Mouse (Mus musculus): ENCODE data around the gene Ep400. TPM values are rescaled to one million over a fixed set of nuclear protein-coding genes. Genes with fewer than 3 reads are reported as not detected.
"Not testable (repeated sequence)": the region's sequence is repeated elsewhere in the genome, so short reads cannot be mapped to it uniquely, and the experiment has no call there.

Ep400 gene
- polyA plus RNA-seq, 1 experiment from 2014 or later = 59.0 TPM

GRCm38 (mm10) chr5:110772945-110773344 lies 2.4 kb upstream of the Ep400 start:
- H3K36me3 ChIP-seq (ENCODE audit: control insufficient read depth, insufficient read depth, low read length); ATAC-seq (replicated peaks; ENCODE audit: low FRiP score); H3K27ac ChIP-seq (ENCODE audit: low read depth, low read length); DNase-seq (ENCODE audit: low spot score); H3K4me2 ChIP-seq (ENCODE audit: low read depth, low read length, severe bottlenecking); H3K4me3 ChIP-seq (ENCODE audit: low read depth, low read length); H3K9ac ChIP-seq (ENCODE audit: low read length); H3K4me1 ChIP-seq (replicated peaks; ENCODE audit: control insufficient read depth, insufficient read depth, low read length); H3K9me3 ChIP-seq (ENCODE audit: control insufficient read depth, low read length); H3K27me3 ChIP-seq (ENCODE audit: control insufficient read depth, insufficient read depth, low read length): not testable (repeated sequence)
- WGBS = 91% methylated on average over 10 of the region's 10 CpGs

- Histone ChIP-seq H3K4me3 (ENCODE audit: low read depth, low read length) (peak overlapping the region; percentile 94), H3K36me3 (ENCODE audit: control insufficient read depth, insufficient read depth, low read length) (peaks cover 3% of the 10 kb centered on the region; the same call in 1 of the 2 replicates), H3K9ac (ENCODE audit: low read length) (peak overlapping the region; percentile 89), H3K27ac (ENCODE audit: low read depth, low read length) (peak overlapping the region; percentile 95), H3K27me3 (ENCODE audit: control insufficient read depth, insufficient read depth, low read length) (no peaks in the 10 kb centered on the region), H3K4me1 (replicated peaks; ENCODE audit: control insufficient read depth, insufficient read depth, low read length) (peaks cover 4% of the 10 kb centered on the region; the same call in 1 of the 2 replicates), H3K4me2 (ENCODE audit: low read depth, low read length, severe bottlenecking) (peak overlapping the region; percentile 74), H3K9me3 (ENCODE audit: control insufficient read depth, low read length) (no peaks in the 10 kb centered on the region)
- peak; percentile 76 for ATAC-seq (replicated peaks; ENCODE audit: low FRiP score)
- WGBS = under 1% methylated on average over 54 of the region's 58 CpGs
- no peak for DNase-seq (ENCODE audit: low spot score)
Observed at GRCm38 (mm10) chr5:110770031-110770445, 479 bp downstream of the Ep400 start.

- Histone ChIP-seq H3K4me3 (ENCODE audit: low read depth, low read length) (peak overlapping the region; percentile 94), H3K27ac (ENCODE audit: low read depth, low read length) (no peak overlapping the region), H3K9ac (ENCODE audit: low read length) (peak overlapping the region; percentile 89), H3K4me1 (replicated peaks; ENCODE audit: control insufficient read depth, insufficient read depth, low read length) (peaks cover 4% of the 10 kb centered on the region; the same call in 1 of the 2 replicates), H3K9me3 (ENCODE audit: control insufficient read depth, low read length) (no peaks in the 10 kb centered on the region), H3K4me2 (ENCODE audit: low read depth, low read length, severe bottlenecking) (peak overlapping the region; percentile 74), H3K36me3 (ENCODE audit: control insufficient read depth, insufficient read depth, low read length) (peaks cover 2% of the 10 kb centered on the region; the same call in 1 of the 2 replicates), H3K27me3 (ENCODE audit: control insufficient read depth, insufficient read depth, low read length) (no peaks in the 10 kb centered on the region)
- ATAC-seq (replicated peaks; ENCODE audit: low FRiP score) = no peak
- DNase-seq (ENCODE audit: low spot score) = no peak
- WGBS = 68% methylated on average over 4 of the region's 4 CpGs
Observed at GRCm38 (mm10) chr5:110769272-110769671, 1.2 kb downstream of the Ep400 start.

GRCm38 (mm10) chr5:110763890-110764289 lies 6.6 kb downstream of the Ep400 start:
- ATAC-seq (replicated peaks; ENCODE audit: low FRiP score) (no peak), DNase-seq (ENCODE audit: low spot score) (no peak)
- no peak overlapping the region for H3K4me3 ChIP-seq (ENCODE audit: low read depth, low read length)
- H3K36me3 ChIP-seq (ENCODE audit: control insufficient read depth, insufficient read depth, low read length) = no peaks in the 10 kb centered on the region
- H3K27me3 ChIP-seq (ENCODE audit: control insufficient read depth, insufficient read depth, low read length) = no peaks in the 10 kb centered on the region
- H3K9ac ChIP-seq (ENCODE audit: low read length) = no peak overlapping the region
- WGBS = 95% methylated on average over 8 of the region's 8 CpGs
- H3K27ac ChIP-seq (ENCODE audit: low read depth, low read length) = no peak overlapping the region
- H3K4me2 ChIP-seq (ENCODE audit: low read depth, low read length, severe bottlenecking) = no peak overlapping the region
- H3K4me1 ChIP-seq (replicated peaks; ENCODE audit: control insufficient read depth, insufficient read depth, low read length) = no peaks in the 10 kb centered on the region
- no peaks in the 10 kb centered on the region for H3K9me3 ChIP-seq (ENCODE audit: control insufficient read depth, low read length)

- Histone ChIP-seq H3K9ac (ENCODE audit: low read length) (no peak overlapping the region), H3K9me3 (ENCODE audit: control insufficient read depth, low read length) (no peaks in the 10 kb centered on the region), H3K4me3 (ENCODE audit: low read depth, low read length) (no peak overlapping the region), H3K27ac (ENCODE audit: low read depth, low read length) (no peak overlapping the region), H3K27me3 (ENCODE audit: control insufficient read depth, insufficient read depth, low read length) (no peaks in the 10 kb centered on the region), H3K4me2 (ENCODE audit: low read depth, low read length, severe bottlenecking) (no peak overlapping the region), H3K4me1 (replicated peaks; ENCODE audit: control insufficient read depth, insufficient read depth, low read length) (no peaks in the 10 kb centered on the region), H3K36me3 (ENCODE audit: control insufficient read depth, insufficient read depth, low read length) (no peaks in the 10 kb centered on the region)
- no peak for DNase-seq (ENCODE audit: low spot score)
- WGBS = 72% methylated on average over 1 of the region's 1 CpGs
- ATAC-seq (replicated peaks; ENCODE audit: low FRiP score) = no peak
Observed at GRCm38 (mm10) chr5:110745021-110745420, 25.5 kb downstream of the Ep400 start.

GRCm38 (mm10) chr5:110739496-110740275 lies 30.8 kb downstream of the Ep400 start:
- ATAC-seq (replicated peaks; ENCODE audit: low FRiP score) (no peak), DNase-seq (ENCODE audit: low spot score) (no peak)
- no peaks in the 10 kb centered on the region for H3K4me1 ChIP-seq (replicated peaks; ENCODE audit: control insufficient read depth, insufficient read depth, low read length)
- no peak overlapping the region for H3K4me2 ChIP-seq (ENCODE audit: low read depth, low read length, severe bottlenecking)
- no peak overlapping the region for H3K9ac ChIP-seq (ENCODE audit: low read length)
- 92% methylated on average over 7 of the region's 7 CpGs for WGBS
- no peaks in the 10 kb centered on the region for H3K9me3 ChIP-seq (ENCODE audit: control insufficient read depth, low read length)
- peaks cover 10% of the 10 kb centered on the region; the same call in 1 of the 2 replicates for H3K36me3 ChIP-seq (ENCODE audit: control insufficient read depth, insufficient read depth, low read length)
- H3K4me3 ChIP-seq (ENCODE audit: low read depth, low read length) = no peak overlapping the region
- H3K27me3 ChIP-seq (ENCODE audit: control insufficient read depth, insufficient read depth, low read length) = no peaks in the 10 kb centered on the region
- no peak overlapping the region for H3K27ac ChIP-seq (ENCODE audit: low read depth, low read length)

GRCm38 (mm10) chr5:110735606-110736005 lies 34.9 kb downstream of the Ep400 start:
- ATAC-seq (replicated peaks; ENCODE audit: low FRiP score) = no peak
- 88% methylated on average over 1 of the region's 1 CpGs for WGBS
- Histone ChIP-seq H3K4me2 (ENCODE audit: low read depth, low read length, severe bottlenecking) (no peak overlapping the region), H3K9ac (ENCODE audit: low read length) (no peak overlapping the region), H3K4me1 (replicated peaks; ENCODE audit: control insufficient read depth, insufficient read depth, low read length) (no peaks in the 10 kb centered on the region), H3K27ac (ENCODE audit: low read depth, low read length) (no peak overlapping the region), H3K4me3 (ENCODE audit: low read depth, low read length) (no peak overlapping the region), H3K27me3 (ENCODE audit: control insufficient read depth, insufficient read depth, low read length) (no peaks in the 10 kb centered on the region), H3K36me3 (ENCODE audit: control insufficient read depth, insufficient read depth, low read length) (peaks cover 10% of the 10 kb centered on the region; the same call in 1 of the 2 replicates), H3K9me3 (ENCODE audit: control insufficient read depth, low read length) (no peaks in the 10 kb centered on the region)
- no peak for DNase-seq (ENCODE audit: low spot score)

- DNase-seq (ENCODE audit: low spot score) (no peak), ATAC-seq (replicated peaks; ENCODE audit: low FRiP score) (no peak)
- H3K9ac ChIP-seq (ENCODE audit: low read length) = no peak overlapping the region
- WGBS = 94% methylated on average over 4 of the region's 4 CpGs
- H3K4me1 ChIP-seq (replicated peaks; ENCODE audit: control insufficient read depth, insufficient read depth, low read length) = no peaks in the 10 kb centered on the region
- no peaks in the 10 kb centered on the region for H3K9me3 ChIP-seq (ENCODE audit: control insufficient read depth, low read length)
- no peak overlapping the region for H3K4me3 ChIP-seq (ENCODE audit: low read depth, low read length)
- H3K4me2 ChIP-seq (ENCODE audit: low read depth, low read length, severe bottlenecking) = no peak overlapping the region
- H3K36me3 ChIP-seq (ENCODE audit: control insufficient read depth, insufficient read depth, low read length) = peaks cover 4% of the 10 kb centered on the region; the same call in 1 of the 2 replicates
- H3K27ac ChIP-seq (ENCODE audit: low read depth, low read length) = no peak overlapping the region
- no peaks in the 10 kb centered on the region for H3K27me3 ChIP-seq (ENCODE audit: control insufficient read depth, insufficient read depth, low read length)
Observed at GRCm38 (mm10) chr5:110733231-110733823, 37.2 kb downstream of the Ep400 start.
